Comparison of ENCODE assay signal across 25 mouse cellular contexts in the genomic region with DNA sequence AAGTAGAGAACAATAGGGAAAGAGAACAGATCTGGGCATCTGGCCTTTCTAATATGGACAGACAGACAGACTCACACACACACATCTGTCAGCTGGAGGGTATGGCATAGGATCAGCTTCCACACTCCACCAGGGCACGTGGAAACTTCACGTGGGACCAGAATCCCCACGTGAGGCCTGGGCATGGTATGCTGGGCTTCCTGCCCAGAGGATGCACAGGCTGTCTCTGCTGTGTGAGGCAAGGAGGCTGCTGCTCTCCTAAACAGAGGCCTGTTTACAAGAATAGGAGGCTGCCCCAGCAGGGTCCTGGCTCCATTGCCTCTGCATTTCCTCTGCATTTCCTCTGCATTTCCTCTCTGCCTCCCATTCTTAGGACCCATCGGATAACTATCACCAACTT. TPM values are rescaled to one million over a fixed set of nuclear protein-coding genes. Genes with fewer than 3 reads are reported as not detected.
DNase-seq lines count a peak whose midpoint lies in the region; ATAC-seq and TF ChIP-seq lines count a peak whose summit lies in the region.
"Had no signal": no experiment of that assay in that cellular context is flagged by ENCODE, and none has a peak within 500 bp of the region (broad histone marks: within the 10 kb centered on the region; RNA-seq: fewer than 3 reads in every experiment).

No protein-coding gene starts in this region.

- H3K27ac ChIP-seq in lung, embryonic 14.5 days (ENCODE audit: low read depth) = peak overlapping the region; percentile 16; the same call in 1 of the 2 replicates
- peak overlapping the region; percentile 19; the same call in 1 of the 2 replicates for H3K27ac ChIP-seq in brown adipose tissue, adult 24 weeks (replicated peaks; ENCODE audit: low read depth, low read length)
- H3K27ac ChIP-seq: heart, adult 2 months; hindbrain, embryonic 13.5 days; limb, embryonic 12.5 days; neural tube, embryonic 15.5 days had no signal

- H3K79me2 ChIP-seq in myocyte (ENCODE audit: control insufficient read depth, insufficient read depth) = peaks cover 11% of the 10 kb centered on the region

- H3ac ChIP-seq in myocyte (ENCODE audit: control insufficient read depth, insufficient read length) = no peak overlapping the region

- TF ChIP-seq POLR2A in myocyte (IDR thresholded peaks at IDR 0.05; ENCODE audit: insufficient read length, low read depth) = no peak

- no peak for ATAC-seq in lung, embryonic 14.5 days (ENCODE audit: insufficient read depth)
- ATAC-seq: forebrain, embryonic 16.5 days; intestine, embryonic 16.5 days had no signal

- H3K4me2 ChIP-seq in lung, embryonic 14.5 days = no peak overlapping the region
- H3K4me2 ChIP-seq in myocyte (ENCODE audit: low read depth) = no peak overlapping the region
- H3K4me2 ChIP-seq: heart, embryonic 12.5 days; hindbrain, embryonic 13.5 days; limb, embryonic 12.5 days; liver, embryonic 11.5 days; neural tube, embryonic 15.5 days had no signal

- H3K36me3 ChIP-seq in lung, embryonic 14.5 days (ENCODE audit: insufficient read depth) = peaks cover 57% of the 10 kb centered on the region
- H3K36me3 ChIP-seq in myocyte (ENCODE audit: control insufficient read depth, insufficient read depth) = peaks cover 61% of the 10 kb centered on the region

- H3K4me3 ChIP-seq in lung, embryonic 14.5 days (ENCODE audit: low read depth, low read length) = no peak overlapping the region
- no peak overlapping the region for H3K4me3 ChIP-seq in brown adipose tissue, adult 24 weeks (ENCODE audit: insufficient read depth, low read depth, low read length)
- no peak overlapping the region for H3K4me3 ChIP-seq in myocyte
- H3K4me3 ChIP-seq: erythroblast, embryonic 14.5 days; gastrocnemius, adult 2 months; heart, adult 2 months; heart, embryonic 12.5 days; hindbrain, embryonic 13.5 days; limb, embryonic 12.5 days; neural tube, embryonic 15.5 days had no signal

- TF ChIP-seq CTCF in lung, embryonic 14.5 days (IDR thresholded peaks at IDR 0.05; ENCODE audit: low read depth) = no peak

- no peaks in the 10 kb centered on the region for H3K27me3 ChIP-seq in lung, embryonic 14.5 days (ENCODE audit: insufficient read depth, low read length)
- H3K27me3 ChIP-seq in myocyte (ENCODE audit: control insufficient read depth, insufficient read depth, insufficient read length) = no peaks in the 10 kb centered on the region
- H3K27me3 ChIP-seq: heart, embryonic 12.5 days; hindbrain, embryonic 13.5 days; limb, embryonic 12.5 days; megakaryocyte, embryonic 14.5 days; neural tube, embryonic 15.5 days had no signal

- DNase-seq in cerebellum, postnatal 25 days = peak; percentile 50 to 54
- DNase-seq in cerebellum, adult 11 months = no peak
- no peak for DNase-seq in lung, embryonic 14.5 days
- no peak for DNase-seq in lung, postnatal 4 days
- DNase-seq: adrenal gland, postnatal 25 days; B cell, adult 2 months; gastrocnemius, adult 2 months; heart, adult 2 months; heart, postnatal 4 days; kidney, adult 8-10 months; kidney, postnatal 14 days; midbrain, embryonic 14.5 days; retina, postnatal 1 day; right cerebral cortex, postnatal 14 days had no signal

- H3K9ac ChIP-seq in lung, embryonic 14.5 days = no peak overlapping the region; the same call in 1 of the 2 replicates
- H3K9ac ChIP-seq: heart, embryonic 12.5 days; hindbrain, embryonic 13.5 days; limb, embryonic 12.5 days; neural tube, embryonic 15.5 days had no signal

- 67% methylated on average over 4 of the region's 4 CpGs for WGBS in lung, embryonic 14.5 days

- H3K4me1 ChIP-seq in lung, embryonic 14.5 days (ENCODE audit: insufficient read depth) = peaks cover 39% of the 10 kb centered on the region
- peaks cover 28% of the 10 kb centered on the region for H3K4me1 ChIP-seq in brown adipose tissue, adult 24 weeks (ENCODE audit: control insufficient read depth, insufficient read depth, insufficient read length, low read length)

- no peaks in the 10 kb centered on the region for H3K9me3 ChIP-seq in lung, embryonic 14.5 days (ENCODE audit: low read depth, low read length)
- H3K9me3 ChIP-seq: hindbrain, embryonic 13.5 days; limb, embryonic 12.5 days; megakaryocyte, embryonic 14.5 days; neural tube, embryonic 15.5 days had no signal

TF ChIP-seq in myocyte, 11 proteins besides CTCF, POLR2A, EP300 and RAD21:
- TF ChIP-seq MYOG (IDR thresholded peaks at IDR 0.05; ENCODE audit: control insufficient read depth in 1 of 3, insufficient read depth in 1 of 3, insufficient read length in 2 of 3, low read depth in 2 of 3) (no peak), MAX (IDR thresholded peaks at IDR 0.05; ENCODE audit: low read depth) (no peak), POLR2AphosphoS2 (IDR thresholded peaks at IDR 0.05; ENCODE audit: insufficient read length, low read depth) (peak; percentile 28), MYOD1 (IDR thresholded peaks at IDR 0.05; ENCODE audit: control insufficient read depth in 1 of 3, insufficient read length in 2 of 3, low read depth in 2 of 3) (no peak), REST (IDR thresholded peaks at IDR 0.05; ENCODE audit: insufficient read depth, insufficient read length) (no peak)

RNA-seq across cellular contexts. Expression of gene Eva1b, which starts 12.9 kb away (rescaled TPM):
- 92.6 and 97.8 TPM in 2 replicates for polyA plus RNA-seq in lung, embryonic 14.5 days (2014; fragmentation: Nextera tagmentation; extraction: Ambion mirVana)
- polyA plus RNA-seq in brown adipose tissue, adult 24 weeks (2012; ENCODE audit: insufficient read depth, insufficient read length, missing spikeins) = 8.6 and 13.5 TPM in 2 replicates
- 28.6 TPM for polyA plus RNA-seq in myocyte (2012; fragmentation: generic; extraction: Trizol)

RNA-seq across cellular contexts. Expression of gene Sh3d21, which starts 28.7 kb away (rescaled TPM):
- 5.7 and 7.0 TPM in 2 replicates for polyA plus RNA-seq in lung, embryonic 14.5 days (2014; fragmentation: Nextera tagmentation; extraction: Ambion mirVana)
- 2.1 and 3.5 TPM in 2 replicates for polyA plus RNA-seq in brown adipose tissue, adult 24 weeks (2012; ENCODE audit: insufficient read depth, insufficient read length, missing spikeins)
- polyA plus RNA-seq in myocyte (2012; fragmentation: generic; extraction: Trizol) = 0.23 TPM

RNA-seq across cellular contexts. Expression of gene Stk40, which starts 30.9 kb away (rescaled TPM):
- polyA plus RNA-seq in lung, embryonic 14.5 days (2014; fragmentation: Nextera tagmentation; extraction: Ambion mirVana) = 30.7 and 38.0 TPM in 2 replicates
- 53.8 and 65.5 TPM in 2 replicates for polyA plus RNA-seq in brown adipose tissue, adult 24 weeks (2012; ENCODE audit: insufficient read depth, insufficient read length, missing spikeins)
- 25.9 TPM for polyA plus RNA-seq in myocyte (2012; fragmentation: generic; extraction: Trizol)

RNA-seq across cellular contexts. Expression of gene Lsm10, which starts 38.2 kb away (rescaled TPM):
- 50.2 and 50.6 TPM in 2 replicates for polyA plus RNA-seq in lung, embryonic 14.5 days (2014; fragmentation: Nextera tagmentation; extraction: Ambion mirVana)
- 19.2 and 24.1 TPM in 2 replicates for polyA plus RNA-seq in brown adipose tissue, adult 24 weeks (2012; ENCODE audit: insufficient read depth, insufficient read length, missing spikeins)
- 50.5 TPM for polyA plus RNA-seq in myocyte (2012; fragmentation: generic; extraction: Trizol)

Comparison
In these comparisons a context has a peak if more than half of its experiments do, and no peak if none do; other contexts are left out.
1. DNase-seq: peak in cerebellum, postnatal 25 days (2 of 2); none in cerebellum, adult 11 months (single experiment), lung, embryonic 14.5 days (single experiment) and lung, postnatal 4 days (0 of 2).